Mouse (Mus musculus) right cerebral cortex, postnatal 14 days (tissue): Measurements from ENCODE around the gene Rftn1.

Experiments used
- DNase-seq: peaks from one replicate; pipeline ENCODE4 v3.0.0; 2022

Gene Rftn1

DNA sequence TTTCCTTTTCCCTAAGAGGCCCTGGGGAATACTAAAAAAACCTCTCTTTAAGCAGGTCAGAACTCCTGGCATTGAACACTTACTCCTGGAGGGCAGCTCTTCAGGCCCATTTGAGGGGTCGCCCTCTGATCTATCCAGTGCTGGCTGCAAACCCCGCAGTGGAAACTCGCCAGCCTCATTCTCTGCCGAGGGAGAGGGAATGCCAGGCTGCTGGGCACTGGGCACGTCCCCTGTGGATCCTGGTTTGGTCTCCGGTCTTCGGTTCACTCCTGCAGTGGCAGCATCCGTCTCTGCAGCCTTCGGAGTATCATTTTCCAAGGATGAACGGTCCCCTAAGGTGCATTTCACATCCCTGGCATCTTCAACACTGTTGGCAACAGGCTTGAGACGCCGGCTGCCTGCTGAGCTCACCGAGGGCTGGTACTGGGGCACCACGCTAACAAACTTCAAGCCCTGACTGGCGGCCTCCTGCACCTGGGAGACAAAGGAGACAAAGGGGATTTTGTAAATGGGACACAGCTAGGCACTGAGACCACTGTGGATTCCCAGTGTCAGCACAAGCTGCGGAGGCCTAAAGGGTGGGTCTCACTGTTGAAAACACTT lies 135.2 kb downstream of the Rftn1 start:
- DNase-seq, result no peak

DNA sequence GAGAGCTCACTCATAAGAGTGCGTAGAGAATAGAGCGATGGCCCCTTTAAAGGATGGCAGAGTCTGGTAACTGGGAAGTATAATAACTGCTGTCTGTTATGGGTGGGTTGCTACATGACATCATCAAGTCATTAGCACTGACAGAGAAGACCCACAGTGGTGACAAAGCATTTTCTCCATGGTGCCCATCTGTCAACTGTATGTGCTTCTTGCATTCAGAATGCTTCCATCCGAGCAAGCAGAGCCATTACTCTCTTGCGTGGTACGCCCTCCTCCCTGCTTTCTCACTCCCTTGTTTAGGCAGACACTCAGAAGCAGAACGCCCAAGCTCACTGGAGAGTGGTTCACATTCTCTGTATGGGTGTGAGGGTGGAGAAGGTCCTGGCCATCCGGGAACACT lies 135.9 kb downstream of the Rftn1 start:
- DNase-seq, result peak; percentile 11

DNA sequence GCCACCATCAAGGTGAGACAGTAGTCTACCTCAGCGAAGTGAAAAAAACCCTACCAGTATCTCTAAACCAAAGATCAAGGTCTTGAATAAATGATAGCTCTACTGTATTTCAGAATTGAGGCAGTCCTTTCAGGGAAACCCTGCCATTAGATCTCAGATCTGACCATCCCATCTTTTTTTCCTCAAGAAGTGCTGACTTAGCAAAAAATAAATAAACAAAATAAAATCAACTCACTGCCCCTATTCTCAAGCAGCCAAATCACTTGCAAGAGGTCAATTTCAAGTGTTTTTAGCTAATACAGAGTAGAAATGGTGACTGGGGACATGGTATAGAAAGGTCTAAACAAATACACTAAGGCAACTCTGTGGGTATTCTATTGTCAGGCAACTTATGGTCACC lies 136.5 kb downstream of the Rftn1 start:
- DNase-seq, result no peak

DNA sequence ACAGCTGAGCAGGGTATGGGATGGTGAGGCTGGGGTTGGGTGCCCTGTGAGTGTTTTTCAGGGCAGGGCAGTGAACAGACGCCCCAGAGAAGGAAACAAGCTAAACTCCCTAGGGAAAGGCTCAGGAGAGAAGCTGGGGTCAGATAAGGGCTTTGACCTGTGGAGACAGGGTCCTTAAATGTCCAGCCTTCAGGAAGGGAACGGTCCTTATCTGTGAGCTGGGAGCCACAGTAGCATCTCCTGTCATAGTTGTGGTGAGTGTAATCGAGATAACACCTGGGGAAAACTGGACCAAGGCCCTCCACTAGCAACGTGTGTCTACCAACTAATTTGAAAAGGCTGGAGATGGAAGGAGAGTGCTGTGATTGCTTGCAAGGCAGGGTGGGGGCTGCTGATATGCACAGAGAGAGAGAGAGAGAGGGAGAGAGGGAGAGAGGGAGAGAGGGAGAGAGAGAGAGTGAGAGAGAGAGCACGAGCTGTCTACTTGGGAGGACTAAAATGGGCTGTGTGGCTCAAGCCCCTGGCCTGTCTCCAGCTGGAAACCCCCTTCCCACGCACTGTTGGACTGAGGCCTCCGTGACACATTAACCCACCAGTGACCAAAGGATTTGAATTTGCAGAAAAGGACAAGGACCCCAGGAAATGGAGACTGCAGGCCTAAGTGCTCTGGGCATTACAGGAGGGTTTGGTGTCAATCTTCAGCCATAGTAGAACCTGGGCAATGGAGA lies 137.6 kb downstream of the Rftn1 start:
- no peak for DNase-seq

DNA sequence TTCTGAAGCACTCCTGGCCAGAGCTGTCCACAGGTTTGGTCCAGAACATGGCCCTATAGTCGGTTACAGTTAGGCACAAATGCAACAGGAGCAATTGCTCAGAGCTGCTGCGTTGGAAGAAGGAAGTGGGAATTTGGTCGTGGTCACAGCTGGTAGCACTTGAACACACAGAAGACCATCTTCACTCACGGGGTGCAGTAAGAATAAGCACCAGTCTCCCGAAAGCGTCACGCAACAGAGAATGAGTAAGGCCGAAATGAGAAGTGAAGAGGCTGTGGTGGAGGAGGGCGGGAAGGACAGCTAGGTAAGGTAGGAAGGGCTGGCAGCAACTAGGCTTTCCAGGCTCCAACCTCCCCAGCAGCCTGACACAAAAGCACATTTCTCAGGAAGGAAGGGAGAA lies 140.0 kb downstream of the Rftn1 start:
- no peak for DNase-seq

DNA sequence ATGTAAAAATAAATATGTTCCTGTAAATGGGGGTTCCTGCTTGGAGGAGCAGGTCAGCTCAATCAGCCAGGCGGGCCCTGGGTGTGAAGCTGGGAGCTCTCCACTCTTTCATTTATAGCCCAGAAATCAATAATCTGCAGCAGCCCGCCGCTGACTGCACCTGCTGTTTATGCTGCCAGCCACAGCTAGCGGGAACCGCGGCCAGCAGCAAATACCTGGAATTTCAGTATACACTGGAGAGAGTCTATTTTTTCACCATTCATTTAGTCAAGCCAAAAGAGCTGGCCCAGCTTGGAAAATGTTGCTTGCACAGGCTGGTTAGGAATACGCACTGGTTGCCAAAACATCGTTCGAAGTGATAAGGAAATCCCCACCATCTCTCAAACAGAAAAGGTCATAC lies 142.3 kb downstream of the Rftn1 start:
- DNase-seq, result no peak

DNA sequence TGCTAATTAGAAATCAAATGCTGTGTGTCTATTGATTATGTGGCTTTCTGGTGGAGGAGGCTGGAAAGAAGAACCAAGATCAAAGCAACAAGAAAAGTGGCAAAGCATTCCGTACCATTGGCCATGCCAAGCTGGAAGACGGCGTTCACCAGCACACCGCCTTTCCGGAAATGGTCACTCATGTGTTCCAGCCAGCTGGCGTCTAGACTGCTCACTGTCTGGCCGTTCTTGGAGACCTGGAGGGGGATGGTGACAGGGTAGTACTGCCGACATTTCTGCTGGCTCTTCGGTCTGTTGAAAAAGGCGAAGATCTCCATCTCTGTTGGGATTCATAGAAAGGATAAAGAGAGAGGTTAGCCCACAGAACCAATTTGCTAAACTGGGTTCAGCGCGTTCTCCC lies 143.3 kb downstream of the Rftn1 start:
- no peak for DNase-seq

DNA sequence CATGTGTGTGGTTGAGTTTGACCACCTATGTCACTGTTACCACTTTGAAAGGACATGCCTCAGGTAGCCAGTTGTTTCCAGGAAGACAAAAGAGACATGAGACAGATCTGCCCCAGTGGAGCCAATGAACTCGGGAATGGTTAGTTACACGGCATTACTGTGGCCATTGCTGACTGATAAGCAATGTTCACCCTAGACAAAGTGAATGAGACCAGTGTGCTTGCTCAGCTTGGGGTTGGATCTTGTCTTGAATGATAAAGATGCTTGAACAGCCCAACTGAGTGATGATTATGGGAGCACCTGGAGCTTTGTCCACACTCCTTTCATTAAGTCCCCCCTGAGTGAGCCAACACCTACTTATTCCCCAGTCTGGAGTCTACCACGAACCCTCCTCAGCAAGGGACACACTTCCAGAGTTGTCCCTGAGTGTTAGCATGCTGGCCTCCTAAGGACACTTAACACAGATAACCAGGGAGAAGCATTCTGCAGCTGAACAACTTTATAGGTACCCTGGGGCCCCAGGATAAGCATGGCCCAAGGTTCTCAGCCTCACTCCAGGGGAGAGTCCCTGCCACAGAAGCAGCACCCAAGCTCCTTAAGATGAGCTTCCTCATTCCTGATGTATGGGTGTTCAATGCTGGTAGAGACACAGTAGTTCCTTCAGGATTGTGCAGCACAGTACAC lies 149.6 kb downstream of the Rftn1 start:
- no peak for DNase-seq

DNA sequence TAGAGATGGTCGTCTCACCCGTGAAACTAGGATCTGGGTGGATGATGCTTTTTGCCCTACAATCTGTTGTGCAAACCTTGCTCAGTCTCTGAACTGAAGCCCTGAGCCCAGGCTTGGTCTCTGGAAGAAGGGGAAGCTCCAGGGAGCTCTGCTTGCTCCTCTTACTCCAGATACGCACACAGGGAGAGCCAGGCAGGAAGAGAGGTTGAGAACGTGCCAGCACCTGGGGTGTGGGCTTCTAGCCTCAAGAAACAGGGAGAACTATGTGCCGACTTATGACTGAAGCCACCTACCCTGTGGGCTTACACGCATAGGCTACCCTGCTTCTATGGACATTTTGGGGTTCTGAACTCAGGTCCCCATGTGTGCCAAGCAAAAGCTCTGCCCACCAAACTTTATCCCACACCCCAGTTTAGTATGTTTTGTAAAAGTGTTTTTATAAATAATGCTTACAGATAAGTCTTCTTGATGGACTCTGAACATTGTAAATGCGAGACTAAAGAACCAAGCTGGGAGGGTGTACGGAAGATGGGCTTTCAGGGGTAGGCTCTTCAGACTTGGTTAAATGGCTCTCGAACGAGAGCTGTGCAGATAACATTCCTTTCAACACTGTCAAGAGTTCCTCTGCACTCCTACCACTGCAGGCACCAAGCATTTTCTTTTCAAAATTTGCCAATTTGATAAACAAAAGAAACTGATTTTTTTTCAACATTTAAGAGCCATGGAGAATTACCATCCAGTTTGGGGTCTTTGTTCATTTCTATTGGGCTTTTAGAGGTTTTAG lies 152.4 kb downstream of the Rftn1 start:
- no peak for DNase-seq

DNA sequence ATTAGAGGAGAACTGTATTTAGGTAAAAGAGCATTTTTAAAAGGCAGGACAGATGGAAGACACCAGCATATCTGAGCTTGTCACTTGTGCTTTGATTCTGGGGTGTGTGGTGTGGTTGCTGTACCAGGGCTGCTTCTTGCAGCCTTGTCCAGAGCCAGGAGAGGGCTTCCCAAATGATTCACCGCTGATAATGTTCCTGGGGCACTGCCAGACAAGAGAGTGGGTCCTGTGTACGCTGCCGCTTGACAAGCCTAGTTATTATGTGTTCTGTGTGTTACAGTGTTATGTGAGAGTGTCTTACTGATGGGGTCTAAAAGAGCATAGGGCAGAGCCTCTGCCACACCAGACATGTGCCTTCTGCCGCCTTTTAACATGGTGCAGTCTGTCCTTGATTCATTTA lies 153.1 kb downstream of the Rftn1 start:
- DNase-seq, result no peak

DNA sequence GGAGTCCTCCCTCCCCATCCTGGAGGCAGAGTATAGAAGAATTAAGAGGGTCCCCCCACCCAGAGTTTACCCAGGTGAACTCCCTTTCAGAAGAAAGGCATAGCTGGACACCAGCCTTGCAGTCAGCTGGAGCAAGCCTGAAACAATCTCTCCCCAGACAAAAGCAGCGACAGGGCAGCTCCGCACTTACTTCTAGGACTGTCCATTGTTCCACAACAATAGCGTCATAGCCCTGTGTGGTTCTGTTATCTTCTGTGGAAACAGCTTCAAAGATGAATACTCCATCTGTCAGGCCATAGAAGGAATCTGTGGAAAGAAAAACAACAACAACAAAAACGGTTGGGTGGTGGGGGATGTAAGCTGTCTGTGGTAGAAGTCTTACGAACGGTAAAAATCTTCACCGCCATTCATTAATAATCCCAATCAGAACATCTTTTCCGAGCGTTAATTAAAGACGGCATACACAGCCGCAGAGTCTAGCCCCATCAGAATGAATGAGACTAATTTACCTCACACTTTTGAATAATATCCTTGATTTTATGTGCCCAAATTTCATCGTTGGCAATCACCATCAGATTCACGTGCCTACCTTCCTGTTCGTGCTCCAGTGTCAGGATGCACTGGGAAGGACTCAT lies 153.6 kb downstream of the Rftn1 start:
- DNase-seq, result no peak

DNA sequence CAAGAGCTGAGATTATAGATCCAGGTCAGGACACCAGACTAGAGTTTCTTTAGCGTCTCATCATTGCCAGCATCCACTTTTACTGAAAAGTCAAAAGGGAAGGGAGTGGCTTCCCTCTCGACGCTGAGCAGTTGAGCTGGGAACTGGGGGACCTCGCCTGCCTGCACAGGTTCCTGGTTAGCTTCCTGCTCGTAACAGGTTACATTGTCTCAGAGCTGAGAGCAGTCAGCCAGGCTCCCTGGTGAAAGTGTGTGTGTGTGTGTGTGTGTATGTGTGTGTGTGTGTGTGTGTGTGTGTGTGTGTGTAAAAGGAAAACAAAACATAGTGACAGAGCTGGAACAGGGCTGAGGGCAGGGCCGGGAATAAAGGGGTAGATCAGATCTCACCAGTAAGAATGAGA lies 156.8 kb downstream of the Rftn1 start:
- no peak for DNase-seq

DNA sequence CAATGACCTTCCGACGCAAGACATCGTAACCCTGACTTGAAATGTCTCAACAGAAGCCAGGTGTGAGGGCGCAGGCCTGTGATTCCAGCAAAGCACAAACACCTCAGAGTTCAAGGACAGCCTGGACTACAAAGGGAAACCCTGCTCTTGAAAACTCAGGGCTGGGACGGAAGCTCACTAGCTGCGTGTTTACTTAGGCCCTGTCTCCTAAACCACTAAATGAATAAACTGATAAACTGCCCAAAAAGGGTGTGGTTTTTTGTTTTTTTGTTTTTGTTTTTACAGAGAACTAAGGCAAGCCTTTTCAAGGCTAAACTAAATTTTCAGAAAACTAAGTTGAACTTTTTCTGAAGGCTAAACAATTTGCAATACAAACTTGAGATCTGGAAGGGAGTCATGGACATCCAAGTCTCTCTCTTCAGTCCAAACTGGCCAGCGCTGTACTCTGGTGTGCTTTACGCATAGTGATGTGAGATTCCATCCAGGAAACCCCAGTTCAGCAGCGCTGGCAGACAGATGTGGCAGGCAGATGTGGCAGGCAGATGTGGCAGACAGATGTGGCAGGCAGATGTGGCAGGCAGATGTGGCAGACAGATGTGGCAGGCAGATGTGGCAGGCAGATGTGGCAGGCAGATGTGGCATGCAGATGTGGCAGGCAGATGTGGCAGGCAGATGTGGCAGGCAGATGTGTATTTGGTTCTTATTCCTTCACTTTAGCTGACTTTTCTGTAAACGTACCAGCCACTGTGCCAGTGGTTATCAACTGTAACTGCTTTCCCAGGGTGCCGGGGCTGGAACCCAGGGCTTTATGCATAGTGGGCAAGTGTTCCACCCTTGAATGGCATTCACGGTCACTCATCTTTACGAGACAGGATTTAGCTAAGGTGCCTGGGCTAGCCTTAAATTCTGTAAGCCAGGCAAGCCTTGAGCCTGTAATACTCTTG lies 158.7 kb downstream of the Rftn1 start:
- DNase-seq, result no peak

DNA sequence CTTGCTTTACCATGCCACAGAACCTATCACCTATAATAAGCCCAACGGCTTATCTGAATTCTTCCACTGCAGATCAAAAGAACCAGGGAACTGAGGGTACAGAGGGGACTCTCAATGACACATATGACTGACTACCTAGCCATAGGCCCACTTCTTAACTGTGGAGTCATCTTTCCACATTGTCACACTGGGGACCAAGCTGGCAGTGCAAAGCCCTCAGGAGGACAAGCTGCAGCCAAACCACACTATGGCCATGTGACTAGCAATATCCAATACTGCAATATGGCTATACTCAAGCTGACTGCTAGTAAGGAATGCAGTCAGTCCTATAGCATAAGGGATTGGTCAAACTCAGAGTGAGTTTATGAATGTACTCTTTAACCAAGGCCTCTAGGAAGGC lies 164.8 kb downstream of the Rftn1 start:
- no peak for DNase-seq

DNA sequence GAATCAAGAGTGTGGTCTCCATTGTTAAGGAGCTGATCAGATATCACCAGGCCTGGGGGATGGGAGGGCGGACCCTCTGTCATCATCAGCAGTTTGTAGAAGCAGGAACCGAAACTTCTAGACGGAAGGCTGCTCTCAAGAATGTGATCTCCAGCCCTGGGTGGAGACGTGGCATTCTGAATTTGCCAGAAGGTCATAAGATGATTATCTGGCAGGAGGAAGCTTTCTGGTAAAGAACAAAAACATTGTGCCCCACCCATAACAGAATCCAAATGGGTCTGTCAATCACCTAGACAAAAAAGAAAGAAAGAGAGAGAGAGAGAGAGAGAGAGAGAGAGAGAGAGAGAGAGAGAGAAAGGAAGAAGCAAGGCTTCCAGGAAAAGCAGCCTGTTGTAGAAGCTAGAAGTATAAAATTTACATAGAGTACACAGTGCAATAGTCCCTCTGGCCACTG lies 165.3 kb downstream of the Rftn1 start:
- peak; percentile 13 for DNase-seq

DNA sequence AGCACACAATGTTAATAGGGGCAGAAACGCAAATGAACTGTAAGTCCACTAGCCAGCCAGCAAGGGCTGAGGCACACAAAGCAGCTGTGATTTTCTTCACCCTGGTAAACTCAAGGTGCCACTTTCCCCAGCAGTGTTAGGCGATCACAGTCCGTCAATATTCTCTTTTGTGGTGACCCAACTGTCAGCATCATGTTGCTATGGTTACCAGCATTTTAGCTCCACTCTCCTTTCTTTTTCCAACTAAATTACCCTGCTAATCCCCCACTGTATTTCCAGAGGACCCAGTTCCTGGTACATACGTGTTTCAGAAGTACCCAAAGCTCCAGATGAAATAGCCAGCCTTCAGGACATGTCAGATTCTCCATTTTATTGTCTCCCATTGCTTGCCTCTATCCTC lies 169.1 kb downstream of the Rftn1 start:
- DNase-seq, result no peak

DNA sequence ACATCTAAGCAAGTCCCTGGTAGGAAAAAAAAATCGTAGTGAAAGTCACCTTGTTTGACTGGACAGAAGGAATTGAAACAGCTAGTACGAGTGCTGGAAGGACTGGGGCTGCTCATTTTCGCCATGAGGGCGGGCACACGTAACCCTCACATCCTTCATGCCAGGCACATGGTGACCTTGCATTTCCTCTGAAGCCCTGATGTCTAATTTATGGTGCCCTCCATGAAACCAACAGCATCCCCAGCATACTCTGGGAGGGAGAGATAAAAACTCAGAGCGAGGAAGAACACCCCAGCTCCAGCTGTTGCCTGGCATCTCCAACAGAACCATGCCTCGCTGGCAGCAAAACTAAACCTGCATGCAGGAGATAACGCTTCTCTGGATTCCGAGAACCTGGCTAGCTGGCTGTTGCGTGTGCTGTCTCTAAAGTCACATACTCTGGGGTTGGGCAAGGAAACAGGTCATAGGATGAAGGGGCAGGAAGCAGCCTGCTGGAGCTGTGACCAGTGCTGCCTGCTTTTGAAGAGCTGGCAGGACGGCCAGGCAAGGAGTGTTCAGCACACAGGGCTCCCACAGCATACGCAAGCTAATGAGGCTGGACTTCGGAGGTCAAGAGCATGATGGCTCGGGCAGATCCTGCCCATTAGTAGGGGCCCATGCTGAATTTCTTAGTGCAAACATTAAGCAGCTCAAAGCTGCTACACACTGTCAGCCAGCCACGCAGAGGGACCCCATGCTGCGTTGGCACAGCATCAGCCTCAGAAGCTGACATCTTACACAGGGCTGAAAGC lies 170.1 kb downstream of the Rftn1 start:
- DNase-seq, result peak; percentile 10

DNA sequence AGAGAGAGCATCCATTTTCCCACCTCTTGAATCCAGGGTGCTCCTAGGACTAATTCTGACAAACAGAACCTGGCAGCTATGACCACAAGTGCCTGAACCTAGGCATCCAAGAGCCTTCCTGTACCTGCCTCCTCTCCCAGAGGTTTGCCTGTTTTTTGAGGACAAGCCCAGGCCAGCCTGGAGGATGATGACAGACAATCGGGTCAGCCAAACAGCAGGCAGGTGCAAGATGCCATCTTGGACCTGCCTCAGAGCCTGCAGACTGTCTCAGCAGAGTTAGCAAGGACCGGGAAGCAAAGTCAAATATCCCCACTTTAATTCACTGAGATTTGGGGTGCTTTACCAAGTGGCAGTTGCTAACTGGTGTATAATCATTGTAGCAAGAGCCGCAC lies 170.7 kb downstream of the Rftn1 start:
- no peak for DNase-seq

DNA sequence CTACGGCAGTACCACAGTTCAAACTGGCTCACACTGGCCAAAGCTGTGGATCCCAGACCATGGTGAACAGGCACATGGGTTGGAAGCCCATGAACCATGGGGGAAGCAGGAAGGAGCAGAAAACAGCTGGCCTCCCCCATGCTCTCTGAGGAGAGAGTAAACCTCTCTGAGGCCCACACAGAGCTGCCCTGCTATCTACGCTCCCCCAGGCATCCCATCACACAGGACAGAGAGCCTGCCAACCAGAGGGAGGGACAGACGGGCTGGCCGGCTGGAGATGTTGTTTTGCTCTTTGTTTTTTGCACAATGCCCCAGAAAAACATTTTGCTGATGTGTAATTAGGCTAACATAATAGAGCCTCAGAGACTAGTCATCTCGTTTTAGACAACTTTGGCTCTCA lies 171.4 kb downstream of the Rftn1 start:
- no peak for DNase-seq

DNA sequence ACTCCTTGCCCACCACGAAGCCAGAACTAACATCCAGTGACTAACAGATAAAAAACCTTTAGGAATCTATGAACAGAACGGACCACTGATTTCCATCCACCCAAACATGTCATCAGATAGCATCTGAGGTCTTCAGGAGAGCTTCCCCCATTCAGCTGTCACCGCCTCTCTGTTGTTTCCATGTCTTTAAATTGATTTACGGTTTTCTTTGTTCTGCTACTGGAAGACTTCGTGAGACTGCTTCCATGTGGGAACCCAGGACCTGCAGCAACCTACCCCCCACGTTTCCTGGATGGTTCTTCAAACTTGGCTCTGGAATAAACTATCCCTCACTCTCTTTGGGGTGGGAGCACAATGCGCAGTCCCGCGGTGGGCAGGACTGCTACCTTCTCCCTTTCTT lies 175.8 kb downstream of the Rftn1 start:
- no peak for DNase-seq

DNA sequence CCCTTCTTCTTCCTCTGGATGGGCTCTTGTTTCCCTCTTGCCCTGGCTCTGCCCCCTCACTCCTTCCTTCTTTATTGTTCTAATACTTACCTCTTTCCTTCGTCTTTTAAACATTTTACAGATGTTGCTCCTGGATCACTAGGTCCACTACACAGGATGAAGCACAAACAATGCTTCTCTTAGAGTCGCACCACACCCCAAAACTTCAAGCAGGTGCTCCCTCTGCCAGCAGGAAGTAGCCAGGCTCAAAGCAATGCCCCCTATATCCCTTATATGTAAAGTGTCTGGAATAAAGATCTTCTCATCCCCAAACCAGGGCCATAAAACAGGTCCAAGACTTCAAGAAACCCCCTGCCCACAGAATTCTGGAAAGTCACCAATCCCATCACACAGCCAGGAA lies 176.6 kb downstream of the Rftn1 start:
- DNase-seq, result no peak
